Mouse (Mus musculus): Measurements from ENCODE around the gene Hsf2bp. TPM values are rescaled to one million over a fixed set of nuclear protein-coding genes. Genes with fewer than 3 reads are reported as not detected.

Hsf2bp gene
- total and polyA plus RNA-seq, 2 experiments from 2014 or later = 0.57 to 0.90 TPM

- Histone ChIP-seq H3K27ac (ENCODE audit: low read depth, low read length) (no peak overlapping the region), H3K27me3 (ENCODE audit: insufficient read depth, low read length) (no peaks in the 10 kb centered on the region), H3K4me2 (ENCODE audit: low read depth) (no peak overlapping the region), H3K9ac (no peak overlapping the region), H3K4me1 (ENCODE audit: insufficient read depth) (no peaks in the 10 kb centered on the region), H3K4me3 (ENCODE audit: low read depth, low read length) (no peak overlapping the region), H3K9me3 (ENCODE audit: low read length) (no peaks in the 10 kb centered on the region), H3K36me3 (ENCODE audit: insufficient read depth) (no peaks in the 10 kb centered on the region)
- TF ChIP-seq CTCF (IDR thresholded peaks at IDR 0.05; ENCODE audit: low read depth) = no peak
- WGBS = 76% methylated on average over 6 of the region's 6 CpGs
- DNase-seq = no peak
- ATAC-seq = no peak
Observed at GRCm38 (mm10) chr17:31976501-31976900, 59.6 kb downstream of the Hsf2bp start.

- no peaks in the 10 kb centered on the region for H3K27me3 ChIP-seq (ENCODE audit: insufficient read depth, low read length)
- no peaks in the 10 kb centered on the region for H3K9me3 ChIP-seq (ENCODE audit: low read length)
- H3K4me3 ChIP-seq (ENCODE audit: low read depth, low read length) = no peak overlapping the region
- DNase-seq (no peak), ATAC-seq (no peak)
- H3K9ac ChIP-seq = no peak overlapping the region
- TF ChIP-seq CTCF (IDR thresholded peaks at IDR 0.05; ENCODE audit: low read depth) = no peak
- no peaks in the 10 kb centered on the region for H3K4me1 ChIP-seq (ENCODE audit: insufficient read depth)
- H3K4me2 ChIP-seq (ENCODE audit: low read depth) = no peak overlapping the region
- 81% methylated on average over 5 of the region's 5 CpGs for WGBS
- no peaks in the 10 kb centered on the region for H3K36me3 ChIP-seq (ENCODE audit: insufficient read depth)
- H3K27ac ChIP-seq (ENCODE audit: low read depth, low read length) = no peak overlapping the region
Observed at GRCm38 (mm10) chr17:31974694-31975093, 61.5 kb downstream of the Hsf2bp start.

GRCm38 (mm10) chr17:31973664-31974230 lies 62.4 kb downstream of the Hsf2bp start:
- Histone ChIP-seq H3K36me3 (ENCODE audit: insufficient read depth) (no peaks in the 10 kb centered on the region), H3K4me3 (ENCODE audit: low read depth, low read length) (no peak overlapping the region), H3K27me3 (ENCODE audit: insufficient read depth, low read length) (no peaks in the 10 kb centered on the region), H3K9ac (no peak overlapping the region), H3K4me2 (ENCODE audit: low read depth) (no peak overlapping the region), H3K27ac (ENCODE audit: low read depth, low read length) (peak overlapping the region; percentile 35; the same call in 1 of the 2 replicates), H3K4me1 (ENCODE audit: insufficient read depth) (no peaks in the 10 kb centered on the region), H3K9me3 (ENCODE audit: low read length) (no peaks in the 10 kb centered on the region)
- ATAC-seq (peak; percentile 76), DNase-seq (peak; percentile 54)
- WGBS = 57% methylated on average over 7 of the region's 7 CpGs
- TF ChIP-seq CTCF (IDR thresholded peaks at IDR 0.05; ENCODE audit: low read depth) = no peak

- Histone ChIP-seq H3K4me1 (ENCODE audit: insufficient read depth) (no peaks in the 10 kb centered on the region), H3K27me3 (ENCODE audit: insufficient read depth, low read length) (no peaks in the 10 kb centered on the region), H3K27ac (ENCODE audit: low read depth, low read length) (no peak overlapping the region), H3K4me3 (ENCODE audit: low read depth, low read length) (no peak overlapping the region), H3K9me3 (ENCODE audit: low read length) (no peaks in the 10 kb centered on the region), H3K9ac (no peak overlapping the region), H3K36me3 (ENCODE audit: insufficient read depth) (no peaks in the 10 kb centered on the region), H3K4me2 (ENCODE audit: low read depth) (no peak overlapping the region)
- WGBS = 94% methylated on average over 2 of the region's 2 CpGs
- ATAC-seq (no peak), DNase-seq (no peak)
- TF ChIP-seq CTCF (IDR thresholded peaks at IDR 0.05; ENCODE audit: low read depth) = no peak
Observed at GRCm38 (mm10) chr17:31970890-31971289, 65.3 kb downstream of the Hsf2bp start.

- ATAC-seq (no peak), DNase-seq (no peak)
- TF ChIP-seq CTCF (IDR thresholded peaks at IDR 0.05; ENCODE audit: low read depth) = no peak
- 83% methylated on average over 1 of the region's 1 CpGs for WGBS
- no peak overlapping the region for H3K4me3 ChIP-seq (ENCODE audit: low read depth, low read length)
- H3K36me3 ChIP-seq (ENCODE audit: insufficient read depth) = no peaks in the 10 kb centered on the region
- H3K27me3 ChIP-seq (ENCODE audit: insufficient read depth, low read length) = no peaks in the 10 kb centered on the region
- H3K27ac ChIP-seq (ENCODE audit: low read depth, low read length) = no peak overlapping the region
- no peaks in the 10 kb centered on the region for H3K9me3 ChIP-seq (ENCODE audit: low read length)
- H3K9ac ChIP-seq = no peak overlapping the region
- H3K4me2 ChIP-seq (ENCODE audit: low read depth) = no peak overlapping the region
- H3K4me1 ChIP-seq (ENCODE audit: insufficient read depth) = no peaks in the 10 kb centered on the region
Observed at GRCm38 (mm10) chr17:31968801-31969200, 67.3 kb downstream of the Hsf2bp start.

- no peak overlapping the region for H3K4me2 ChIP-seq (ENCODE audit: low read depth)
- 77% methylated on average over 4 of the region's 4 CpGs for WGBS
- DNase-seq = peak; percentile 49
- no peak overlapping the region for H3K27ac ChIP-seq (ENCODE audit: low read depth, low read length)
- no peaks in the 10 kb centered on the region for H3K27me3 ChIP-seq (ENCODE audit: insufficient read depth, low read length)
- no peaks in the 10 kb centered on the region for H3K4me1 ChIP-seq (ENCODE audit: insufficient read depth)
- H3K9me3 ChIP-seq (ENCODE audit: low read length) = no peaks in the 10 kb centered on the region
- peak; percentile 73 for ATAC-seq
- H3K4me3 ChIP-seq (ENCODE audit: low read depth, low read length) = no peak overlapping the region
- no peak for TF ChIP-seq CTCF (IDR thresholded peaks at IDR 0.05; ENCODE audit: low read depth)
- no peaks in the 10 kb centered on the region for H3K36me3 ChIP-seq (ENCODE audit: insufficient read depth)
- H3K9ac ChIP-seq = no peak overlapping the region
Observed at GRCm38 (mm10) chr17:31967311-31967710, 68.8 kb downstream of the Hsf2bp start.

- ATAC-seq (no peak), DNase-seq (no peak)
- Histone ChIP-seq H3K4me2 (ENCODE audit: low read depth) (no peak overlapping the region), H3K4me3 (ENCODE audit: low read depth, low read length) (no peak overlapping the region), H3K9ac (no peak overlapping the region), H3K9me3 (ENCODE audit: low read length) (no peaks in the 10 kb centered on the region), H3K4me1 (ENCODE audit: insufficient read depth) (no peaks in the 10 kb centered on the region), H3K27me3 (ENCODE audit: insufficient read depth, low read length) (no peaks in the 10 kb centered on the region), H3K36me3 (ENCODE audit: insufficient read depth) (no peaks in the 10 kb centered on the region), H3K27ac (ENCODE audit: low read depth, low read length) (no peak overlapping the region; the same call in 1 of the 2 replicates)
- 94% methylated on average over 1 of the region's 1 CpGs for WGBS
- TF ChIP-seq CTCF (IDR thresholded peaks at IDR 0.05; ENCODE audit: low read depth) = no peak
Observed at GRCm38 (mm10) chr17:31966566-31966965, 69.6 kb downstream of the Hsf2bp start.
